Mouse (Mus musculus): Measurements from ENCODE around the gene Nek3.
"Not testable (repeated sequence)": the region's sequence is repeated elsewhere in the genome, so short reads cannot be mapped to it uniquely, and the experiment has no call there.

Gene Nek3

DNA sequence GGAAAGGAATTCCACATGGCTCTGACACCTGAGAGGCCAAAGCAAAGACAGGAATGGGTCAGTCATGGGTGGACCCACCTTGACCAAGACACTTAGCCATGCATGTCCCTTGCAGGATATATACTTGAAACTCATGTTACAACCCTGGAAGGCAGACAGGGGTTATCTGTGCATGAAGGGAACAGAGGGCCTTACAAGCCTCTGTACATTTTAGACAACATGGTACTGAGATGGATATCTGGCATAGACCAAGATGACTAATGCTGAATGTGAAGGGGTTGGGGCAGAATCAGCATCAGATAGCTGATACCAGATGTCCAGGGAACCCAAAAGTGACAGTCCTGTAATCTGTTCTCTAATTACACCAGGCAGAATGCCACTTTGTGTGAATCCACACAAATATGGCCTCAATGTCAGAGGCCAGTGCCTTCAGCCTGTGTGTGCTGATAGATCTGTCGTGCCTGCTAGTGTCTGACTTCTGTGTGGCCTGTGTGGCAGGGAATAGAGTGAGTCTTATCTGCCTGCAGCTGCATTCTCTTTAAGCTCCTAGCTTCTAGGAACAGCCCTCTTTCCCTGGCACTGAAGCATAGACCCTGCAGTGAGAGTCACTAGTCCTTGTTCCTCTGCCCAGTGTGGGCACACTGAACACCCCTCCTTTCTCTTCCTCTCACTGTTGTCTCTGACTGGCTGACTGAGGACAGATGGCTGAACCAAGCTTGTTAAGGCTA lies 22.3 kb downstream of the Nek3 start:
- peak; percentile 17 for DNase-seq (ENCODE audit: inconsistent ontology term)

DNA sequence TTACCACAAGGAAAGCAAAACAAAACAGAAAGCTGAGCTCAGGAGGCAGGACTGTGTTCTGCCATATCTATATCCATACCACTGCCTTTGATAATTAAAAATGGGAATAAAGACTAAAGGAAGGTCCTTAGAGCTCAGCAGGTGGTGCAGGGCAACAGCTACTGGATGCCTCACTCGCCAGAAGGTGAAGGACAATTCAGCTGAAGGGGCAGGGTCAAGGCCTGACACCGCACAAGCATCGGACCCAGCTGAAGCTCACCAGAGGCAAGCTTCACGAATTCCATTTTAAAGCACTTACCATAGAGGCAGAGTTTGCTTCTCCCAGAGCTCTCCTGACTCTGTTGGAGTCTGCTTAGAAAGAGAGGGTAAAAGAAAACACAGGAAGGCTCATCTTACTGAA lies 23.6 kb downstream of the Nek3 start:
- no peak for DNase-seq (ENCODE audit: inconsistent ontology term)

DNA sequence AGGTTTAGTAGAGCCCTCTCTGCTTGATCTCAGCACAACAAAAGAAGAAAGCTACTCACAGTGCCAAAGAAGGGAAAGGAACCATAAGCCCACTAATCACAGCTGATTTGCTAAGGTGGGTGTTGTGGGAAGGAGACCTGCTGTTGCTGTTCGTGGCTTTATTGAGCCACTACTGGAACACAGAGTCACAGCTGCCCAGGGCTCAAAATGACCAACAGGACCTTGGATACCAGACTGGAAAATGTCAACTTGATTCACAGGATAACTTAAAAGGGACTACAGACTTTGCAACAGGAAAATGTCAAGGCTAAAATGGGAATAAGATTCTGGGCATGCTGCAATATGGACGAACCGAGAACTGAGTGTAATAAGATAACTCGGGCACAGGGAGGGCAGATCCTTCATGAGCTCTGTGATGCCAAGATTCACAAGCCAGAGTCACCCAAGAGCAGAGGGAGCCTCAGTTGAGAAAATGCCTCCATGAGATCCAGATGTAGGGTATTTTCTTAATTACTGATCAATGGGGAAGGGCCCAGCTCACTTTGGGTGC lies 24.3 kb downstream of the Nek3 start:
- DNase-seq (ENCODE audit: inconsistent ontology term): no peak

DNA sequence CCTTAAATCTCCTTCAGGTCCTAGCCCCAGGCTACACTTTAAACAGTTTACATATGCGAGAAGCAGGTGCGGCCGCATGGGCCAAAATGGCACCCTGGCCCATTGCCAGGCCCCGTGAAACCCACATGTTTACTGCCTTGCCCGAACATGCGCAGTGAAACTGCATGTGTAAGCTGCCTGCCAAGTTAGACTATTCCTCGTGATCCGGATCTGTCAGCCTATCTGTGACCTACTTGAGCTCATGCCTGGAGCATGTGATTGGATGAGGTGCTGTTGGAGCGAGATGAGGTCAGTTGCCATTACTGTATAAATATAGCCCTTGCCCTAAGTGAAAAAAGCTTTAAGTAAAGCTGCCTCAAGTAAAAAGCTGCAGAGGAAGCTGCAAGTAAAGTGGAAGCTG lies 29.8 kb downstream of the Nek3 start:
- DNase-seq (ENCODE audit: inconsistent ontology term): not testable (repeated sequence)

DNA sequence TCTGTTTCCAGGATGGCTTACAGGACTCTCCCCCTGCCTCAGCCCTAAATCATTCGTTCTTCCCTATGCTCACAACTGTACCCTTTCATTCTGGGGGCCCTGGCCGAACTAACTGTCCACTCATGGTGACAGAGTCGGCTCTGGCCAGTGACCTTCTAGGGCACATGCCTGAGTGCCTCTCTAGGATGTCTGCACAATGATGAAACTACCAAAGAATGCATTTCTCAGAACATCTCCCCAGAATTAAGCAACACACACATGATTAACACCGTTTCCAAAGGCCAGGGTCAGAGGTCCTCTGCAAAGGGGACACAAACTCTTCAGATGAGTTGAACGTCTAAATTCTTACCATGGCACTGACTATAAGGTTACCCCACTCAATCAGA lies 31.5 kb downstream of the Nek3 start:
- DNase-seq (ENCODE audit: inconsistent ontology term): peak; percentile 30

DNA sequence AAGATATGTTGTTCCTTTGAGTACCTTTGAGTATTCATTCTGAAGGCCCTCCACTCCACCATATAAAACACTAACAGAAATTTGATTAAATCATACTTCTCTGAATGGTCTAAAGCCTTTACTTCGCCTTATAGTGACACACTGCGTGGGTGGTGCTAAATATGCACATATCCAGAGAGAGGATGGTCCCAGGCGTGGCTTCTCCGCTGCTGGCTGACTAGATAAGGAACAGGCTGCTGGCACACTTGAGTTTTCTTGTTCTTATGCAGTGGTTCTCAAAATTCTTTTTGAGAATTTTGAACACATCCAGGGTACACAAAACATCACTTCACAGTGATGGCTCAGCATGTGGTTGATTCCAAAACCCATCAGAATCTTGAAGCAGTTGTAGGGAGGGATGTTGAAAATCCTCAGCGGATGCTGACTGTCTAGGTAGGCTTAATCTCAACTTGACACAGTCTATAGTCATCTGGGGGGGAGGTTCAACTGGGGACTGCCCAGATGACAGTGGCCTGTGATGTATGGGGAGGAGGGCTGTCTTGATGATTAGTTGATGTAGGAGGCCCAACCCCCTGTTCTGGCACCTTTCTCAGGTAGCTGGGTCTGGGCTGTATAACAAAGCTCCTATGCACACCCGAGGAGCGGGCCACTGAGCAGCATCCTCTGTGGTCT lies 32.0 kb downstream of the Nek3 start:
- DNase-seq (ENCODE audit: inconsistent ontology term): no peak

DNA sequence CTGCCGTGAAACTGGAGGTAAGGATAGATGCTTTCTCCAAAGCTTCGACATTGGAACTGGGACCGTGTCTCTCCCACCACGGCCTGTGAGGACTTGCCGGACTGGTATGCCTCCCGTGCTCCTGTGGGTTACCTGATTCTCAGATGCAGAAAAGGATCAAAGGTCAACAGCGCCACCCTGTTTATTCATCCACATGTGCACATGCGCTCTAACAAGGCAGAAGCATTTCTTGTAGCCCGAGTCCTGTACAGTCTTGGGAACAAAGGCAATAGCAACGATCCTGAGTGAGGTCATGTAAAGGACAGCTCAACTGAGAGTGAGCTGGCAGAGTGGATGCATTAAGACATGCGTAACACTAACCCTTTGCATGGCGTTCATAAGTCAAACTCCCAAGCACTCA lies 34.2 kb downstream of the Nek3 start:
- DNase-seq (ENCODE audit: inconsistent ontology term): no peak

DNA sequence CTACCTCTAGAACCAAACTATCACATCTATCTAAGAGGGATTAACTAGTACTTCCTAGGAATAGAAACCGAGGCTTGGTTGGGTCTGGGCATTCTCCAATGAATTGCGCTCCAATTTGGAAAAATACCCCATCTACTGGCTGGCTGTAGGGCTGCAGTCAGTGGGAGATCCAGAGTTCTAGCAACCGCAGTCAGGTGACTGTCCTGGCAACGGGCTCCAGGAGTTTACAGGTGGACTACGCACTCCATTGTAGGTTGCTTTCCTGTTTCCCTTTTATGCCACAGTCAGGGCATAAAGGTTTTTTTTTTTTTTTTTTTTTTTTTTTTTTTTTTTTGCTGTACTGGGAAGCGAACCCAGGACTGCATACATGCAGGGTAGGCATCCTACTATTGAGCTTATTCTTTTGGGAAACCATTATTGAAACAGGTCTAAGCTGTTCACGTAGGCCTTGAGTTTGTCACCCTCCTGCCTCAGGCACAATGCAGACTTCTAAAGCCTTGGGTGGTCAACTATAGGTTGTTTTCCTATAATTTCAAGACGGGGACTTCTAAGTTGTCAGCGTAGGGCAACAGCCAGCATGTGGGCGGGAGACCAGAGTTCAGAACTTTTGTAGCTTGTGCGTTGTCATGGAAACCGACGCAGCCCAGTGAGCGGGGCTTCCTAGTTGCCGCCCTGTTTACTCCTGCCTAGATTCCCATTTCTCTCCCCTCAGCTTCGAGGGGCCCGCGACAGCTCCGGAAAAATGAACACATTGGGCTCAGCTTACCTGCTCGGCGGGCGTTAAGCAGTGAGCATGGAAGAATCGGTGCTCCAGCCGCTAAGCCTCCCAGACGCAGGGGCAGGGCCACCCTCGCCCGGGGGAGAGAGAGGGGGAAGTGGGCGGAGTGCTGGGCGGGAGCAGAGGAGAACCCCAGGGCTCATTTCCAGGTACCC lies 41.7 kb downstream of the Nek3 start, which contains the start of gene Nek5:
Nek5 (minus strand) TSS at position 834 of the 933 bp plus-strand sequence.
- peak; percentile 64 for DNase-seq (ENCODE audit: inconsistent ontology term)

DNA sequence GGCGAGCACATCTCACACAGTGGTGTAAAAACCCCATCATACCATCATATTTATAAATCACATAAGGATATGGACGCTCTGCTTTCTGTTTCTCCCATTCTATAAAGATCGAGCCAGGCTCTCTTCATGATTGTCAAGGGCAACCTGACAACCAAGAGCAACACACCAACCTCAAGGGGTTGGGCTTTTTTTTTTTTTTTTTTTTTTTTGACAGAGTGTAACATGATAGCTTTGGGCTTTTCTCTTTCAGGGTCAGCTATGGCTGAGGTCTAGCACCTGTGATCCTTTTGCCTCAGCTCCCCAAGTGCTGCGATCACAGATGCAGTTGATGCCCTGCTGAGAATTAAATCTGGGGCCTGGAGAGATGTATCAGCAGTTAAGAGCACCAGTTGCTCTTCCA lies 59.2 kb downstream of the Nek3 start:
- DNase-seq (ENCODE audit: inconsistent ontology term): no peak

DNA sequence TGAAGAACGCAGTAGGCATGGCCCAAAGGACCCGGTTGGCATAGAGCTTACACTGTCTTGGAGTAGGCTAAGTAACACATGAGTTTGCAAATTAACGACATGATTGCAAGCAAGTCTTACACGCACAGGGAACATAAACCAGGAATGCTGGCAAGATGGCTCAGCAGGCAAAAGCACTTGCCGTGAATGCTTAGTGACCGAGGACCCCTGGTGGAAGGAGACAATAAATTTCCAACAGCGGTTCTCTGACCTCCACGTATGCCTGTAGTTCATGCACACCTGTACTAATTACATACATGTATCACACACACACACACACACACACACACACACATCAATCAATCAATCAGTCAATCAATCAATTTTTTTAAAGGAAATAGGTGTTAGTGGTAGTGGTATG lies 74.7 kb downstream of the Nek3 start:
- DNase-seq (ENCODE audit: inconsistent ontology term): no peak

DNA sequence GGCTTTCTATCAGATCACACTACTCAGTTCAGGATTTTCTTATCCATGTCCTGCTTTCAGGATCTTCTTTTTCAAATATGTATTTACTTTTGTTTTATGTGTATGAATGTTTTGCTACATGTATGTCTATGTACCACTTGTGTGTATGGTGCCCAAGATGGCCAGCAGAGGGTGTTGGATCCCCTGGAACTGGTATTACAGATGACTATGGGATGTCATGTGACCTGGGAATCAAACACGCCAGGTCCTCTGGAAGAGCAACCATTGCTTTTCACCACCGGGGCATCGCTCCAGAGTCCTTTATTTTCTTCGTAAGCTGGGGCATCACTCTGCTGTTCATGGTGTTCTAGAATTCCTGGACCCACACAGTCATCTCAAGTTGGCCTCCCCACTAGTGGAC lies 77.0 kb downstream of the Nek3 start:
- no peak for DNase-seq (ENCODE audit: inconsistent ontology term)

DNA sequence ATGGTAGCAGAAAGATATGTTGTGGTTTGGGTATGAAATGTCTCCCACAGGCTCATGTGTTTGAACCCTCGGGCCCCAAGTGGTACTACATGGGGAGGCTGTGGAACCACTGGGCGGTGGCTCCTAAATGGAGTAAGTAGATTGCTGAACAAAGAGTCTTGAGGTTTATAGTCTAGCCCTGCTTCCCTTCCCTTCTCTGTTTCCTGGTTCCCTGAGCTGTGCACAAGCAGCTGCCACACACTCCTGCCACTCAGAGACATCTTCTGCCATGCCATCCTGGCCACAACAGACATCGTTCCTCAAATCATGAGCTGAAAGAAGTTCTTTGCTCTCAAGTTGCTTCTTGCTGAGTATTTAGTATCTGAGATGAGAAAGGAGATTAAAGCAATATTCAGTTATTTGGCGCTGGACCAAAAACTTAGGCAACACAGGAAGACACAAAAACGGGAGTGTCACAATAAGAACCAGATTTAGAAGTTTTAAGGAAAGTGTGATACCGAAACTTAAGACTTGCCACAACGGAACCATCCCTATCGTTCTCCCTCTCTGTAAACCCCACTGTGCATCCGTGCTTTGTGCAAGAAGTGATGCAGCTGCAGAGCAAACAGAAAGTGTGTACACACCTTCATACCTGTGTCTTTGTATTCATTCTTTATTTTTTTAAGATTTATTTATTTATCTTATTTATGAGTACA lies 86.8 kb downstream of the Nek3 start:
- DNase-seq (ENCODE audit: inconsistent ontology term): no peak

Data from Muller cell, postnatal 12 days (primary cell).